Mouse (Mus musculus): ENCODE measurements around the gene Cdadc1. TPM values are rescaled to one million over a fixed set of nuclear protein-coding genes. Genes with fewer than 3 reads are reported as not detected.
A peak's percentile ranks its signal among the peaks of the same experiment; 100 is the strongest.
"Not testable (repeated sequence)": the region's sequence is repeated elsewhere in the genome, so short reads cannot be mapped to it uniquely, and the experiment has no call there.

Cdadc1 gene
- polyA plus RNA-seq, 1 experiment from 2014 or later: 34.1 TPM

GRCm38 (mm10) chr14:59629308-59629707 is 31.5 kb upstream of the Cdadc1 start:
- ATAC-seq (ENCODE audit: insufficient number of reproducible peaks, insufficient read depth, low FRiP score, low TSS enrichment): no peak
- no peak overlapping the region for H3K9ac ChIP-seq
- no peaks in the 10 kb centered on the region for H3K9me3 ChIP-seq
- WGBS: 88% methylated on average over 15 of the region's 15 CpGs
- peaks cover 24% of the 10 kb centered on the region for H3K4me1 ChIP-seq
- peaks cover 9% of the 10 kb centered on the region for H3K36me3 ChIP-seq
- H3K4me2 ChIP-seq (replicated peaks): no peak overlapping the region
- H3K27me3 ChIP-seq: peaks cover 23% of the 10 kb centered on the region
- no peak overlapping the region for H3K4me3 ChIP-seq
- H3K27ac ChIP-seq: no peak overlapping the region

- Histone ChIP-seq H3K27ac (0 out of 2 replicates have a peak overlapping the region, but pooled peaks have one; percentile 11), H3K4me1 (peaks cover 24% of the 10 kb centered on the region), H3K27me3 (peaks cover 23% of the 10 kb centered on the region), H3K9ac (peak overlapping the region; percentile 85), H3K36me3 (peaks cover 9% of the 10 kb centered on the region), H3K9me3 (no peaks in the 10 kb centered on the region), H3K4me3 (peak overlapping the region; percentile 67), H3K4me2 (replicated peaks) (peak overlapping the region; percentile 85)
- whole genome bisulfite sequencing: 23% methylated on average over 7 of the region's 7 CpGs
- peak; percentile 44; the same call in 1 of the 2 replicates for ATAC-seq (ENCODE audit: insufficient number of reproducible peaks, insufficient read depth, low FRiP score, low TSS enrichment)
Measured at GRCm38 (mm10) chr14:59627823-59628222, 30.1 kb upstream of the Cdadc1 start.

- H3K27ac ChIP-seq: peak overlapping the region; percentile 75
- peaks cover 24% of the 10 kb centered on the region for H3K4me1 ChIP-seq
- peak overlapping the region; percentile 85 for H3K9ac ChIP-seq
- 13% methylated on average over 9 of the region's 9 CpGs for WGBS
- peaks cover 23% of the 10 kb centered on the region for H3K27me3 ChIP-seq
- H3K36me3 ChIP-seq: peaks cover 9% of the 10 kb centered on the region
- H3K4me2 ChIP-seq (replicated peaks): peak overlapping the region; percentile 85
- no peaks in the 10 kb centered on the region for H3K9me3 ChIP-seq
- ATAC-seq (ENCODE audit: insufficient number of reproducible peaks, insufficient read depth, low FRiP score, low TSS enrichment): no peak
- H3K4me3 ChIP-seq: peak overlapping the region; percentile 67
Measured at GRCm38 (mm10) chr14:59627142-59627680, 29.5 kb upstream of the Cdadc1 start.

DNA sequence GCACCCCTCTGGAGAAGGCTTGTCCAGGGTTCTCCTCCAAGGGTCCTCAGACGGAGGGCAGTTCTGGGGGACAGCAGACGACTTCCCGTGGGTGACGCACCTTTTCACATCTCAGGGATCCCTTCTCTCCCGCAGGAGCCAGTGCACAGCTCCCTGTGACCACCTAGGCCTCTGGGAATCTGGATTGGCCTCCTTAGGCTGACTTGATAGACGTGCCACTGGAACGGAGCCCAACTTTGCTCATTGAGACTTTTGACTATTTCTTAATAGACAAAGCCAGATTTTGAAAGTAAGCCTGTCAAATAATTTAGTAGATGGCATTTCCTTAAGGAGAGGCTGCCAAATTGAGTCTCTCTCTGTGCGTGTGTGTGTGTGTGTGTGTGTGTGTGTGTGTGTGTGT is 29.0 kb upstream of the Cdadc1 start:
- Histone ChIP-seq H3K9me3 (no peaks in the 10 kb centered on the region), H3K4me1 (peaks cover 24% of the 10 kb centered on the region), H3K9ac (peak overlapping the region; percentile 85), H3K4me2 (replicated peaks) (peak overlapping the region; percentile 85), H3K27me3 (peaks cover 23% of the 10 kb centered on the region), H3K27ac (peak overlapping the region; percentile 75), H3K4me3 (peak overlapping the region; percentile 67), H3K36me3 (peaks cover 9% of the 10 kb centered on the region)
- ATAC-seq (ENCODE audit: insufficient number of reproducible peaks, insufficient read depth, low FRiP score, low TSS enrichment): no peak
- 16% methylated on average over 8 of the region's 8 CpGs for WGBS

DNA sequence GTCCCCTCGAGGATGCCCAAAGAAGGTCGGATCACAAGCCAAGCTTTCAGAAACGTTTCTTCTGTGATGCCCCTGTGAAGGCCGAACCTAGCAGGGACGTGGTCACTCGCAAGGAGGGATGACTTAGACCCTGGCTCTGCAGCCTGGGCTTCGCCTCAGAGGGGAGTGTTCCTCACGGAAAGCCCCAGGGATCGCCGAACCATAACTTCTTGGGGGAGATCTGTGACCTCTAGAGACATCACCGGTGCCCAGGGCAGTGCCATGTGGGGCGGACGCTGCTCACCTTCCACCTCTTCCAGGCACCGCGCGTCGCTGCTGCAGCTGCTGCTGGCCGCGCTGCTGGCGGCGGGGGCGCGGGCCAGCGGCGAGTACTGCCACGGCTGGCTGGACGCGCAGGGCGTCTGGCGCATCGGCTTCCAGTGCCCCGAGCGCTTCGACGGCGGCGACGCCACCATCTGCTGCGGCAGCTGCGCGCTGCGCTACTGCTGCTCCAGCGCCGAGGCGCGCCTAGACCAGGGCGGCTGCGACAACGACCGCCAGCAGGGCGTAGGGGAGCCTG is 28.1 kb upstream of the Cdadc1 start:
- H3K9me3 ChIP-seq: no peaks in the 10 kb centered on the region
- WGBS: under 1% methylated on average over 51 of the region's 51 CpGs
- H3K4me2 ChIP-seq (replicated peaks): peak overlapping the region; percentile 85
- peaks cover 23% of the 10 kb centered on the region for H3K27me3 ChIP-seq
- H3K9ac ChIP-seq: peak overlapping the region; percentile 85
- peaks cover 24% of the 10 kb centered on the region for H3K4me1 ChIP-seq
- H3K4me3 ChIP-seq: peak overlapping the region; percentile 67
- H3K27ac ChIP-seq: peak overlapping the region; percentile 86
- H3K36me3 ChIP-seq: peaks cover 9% of the 10 kb centered on the region
- no peak for ATAC-seq (ENCODE audit: insufficient number of reproducible peaks, insufficient read depth, low FRiP score, low TSS enrichment)

- peak within 1 kb of the TSS; percentile 67 for H3K4me3 ChIP-seq
- H3K27ac ChIP-seq: peak within 1 kb of the TSS; percentile 86
- peaks cover 24% of the 10 kb centered on the region for H3K4me1 ChIP-seq
- H3K27me3 ChIP-seq: peaks cover 23% of the 10 kb centered on the region
- peak within 1 kb of the TSS; percentile 85 for H3K9ac ChIP-seq
- no peaks in the 10 kb centered on the region for H3K9me3 ChIP-seq
- peaks cover 9% of the 10 kb centered on the region for H3K36me3 ChIP-seq
- peak within 1 kb of the TSS; percentile 85 for H3K4me2 ChIP-seq (replicated peaks)
- peak; percentile 73 for ATAC-seq (ENCODE audit: insufficient number of reproducible peaks, insufficient read depth, low FRiP score, low TSS enrichment)
- WGBS: under 1% methylated on average over 65 of the region's 65 CpGs
Measured at GRCm38 (mm10) chr14:59625158-59625805, 27.5 kb upstream of the Cdadc1 start, which contains the start of gene Shisa2. Gene Shisa2, plus strand, starts transcription at chr14:59625308.

- no peaks in the 10 kb centered on the region for H3K36me3 ChIP-seq
- peaks cover 18% of the 10 kb centered on the region for H3K4me1 ChIP-seq
- 24% methylated on average over 9 of the region's 9 CpGs for WGBS
- H3K9me3 ChIP-seq: no peaks in the 10 kb centered on the region
- H3K4me2 ChIP-seq (replicated peaks): peak overlapping the region; percentile 85
- no peak overlapping the region; the same call in 1 of the 2 replicates for H3K4me3 ChIP-seq
- no peak overlapping the region for H3K27ac ChIP-seq
- no peak for ATAC-seq (ENCODE audit: insufficient number of reproducible peaks, insufficient read depth, low FRiP score, low TSS enrichment)
- no peak overlapping the region for H3K9ac ChIP-seq
- peaks cover 21% of the 10 kb centered on the region for H3K27me3 ChIP-seq
Measured at GRCm38 (mm10) chr14:59624326-59624885, 26.6 kb upstream of the Cdadc1 start.

GRCm38 (mm10) chr14:59616802-59617201 is 19.0 kb upstream of the Cdadc1 start:
- Histone ChIP-seq H3K9ac (no peak overlapping the region), H3K36me3 (no peaks in the 10 kb centered on the region), H3K4me3 (no peak overlapping the region), H3K4me1 (no peaks in the 10 kb centered on the region), H3K27ac (no peak overlapping the region), H3K27me3 (no peaks in the 10 kb centered on the region), H3K9me3 (no peaks in the 10 kb centered on the region), H3K4me2 (replicated peaks) (no peak overlapping the region)
- no peak for ATAC-seq (ENCODE audit: insufficient number of reproducible peaks, insufficient read depth, low FRiP score, low TSS enrichment)
- WGBS: 53% methylated on average over 7 of the region's 7 CpGs

DNA sequence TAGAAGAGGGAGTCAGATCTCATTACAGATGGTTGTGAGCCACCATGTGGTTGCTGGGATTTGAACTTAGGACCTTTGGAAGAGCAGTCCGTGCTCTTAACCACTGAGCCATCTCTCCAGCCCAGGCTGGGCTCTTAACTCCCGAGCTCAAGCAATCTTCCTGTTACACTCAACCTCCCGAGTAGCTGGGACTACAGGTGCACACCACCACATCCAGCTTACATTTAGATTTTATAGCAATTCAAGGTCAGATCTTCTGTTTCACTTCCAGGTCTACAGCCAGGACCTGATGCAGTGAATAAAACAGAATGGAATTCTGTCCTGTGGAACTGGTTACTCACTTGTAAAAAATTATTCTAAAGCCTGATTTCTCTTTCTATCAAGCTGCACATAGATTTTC is 16.4 kb upstream of the Cdadc1 start:
- not testable (repeated sequence) for H3K27me3 ChIP-seq
- WGBS: 73% methylated on average over 3 of the region's 3 CpGs

DNA sequence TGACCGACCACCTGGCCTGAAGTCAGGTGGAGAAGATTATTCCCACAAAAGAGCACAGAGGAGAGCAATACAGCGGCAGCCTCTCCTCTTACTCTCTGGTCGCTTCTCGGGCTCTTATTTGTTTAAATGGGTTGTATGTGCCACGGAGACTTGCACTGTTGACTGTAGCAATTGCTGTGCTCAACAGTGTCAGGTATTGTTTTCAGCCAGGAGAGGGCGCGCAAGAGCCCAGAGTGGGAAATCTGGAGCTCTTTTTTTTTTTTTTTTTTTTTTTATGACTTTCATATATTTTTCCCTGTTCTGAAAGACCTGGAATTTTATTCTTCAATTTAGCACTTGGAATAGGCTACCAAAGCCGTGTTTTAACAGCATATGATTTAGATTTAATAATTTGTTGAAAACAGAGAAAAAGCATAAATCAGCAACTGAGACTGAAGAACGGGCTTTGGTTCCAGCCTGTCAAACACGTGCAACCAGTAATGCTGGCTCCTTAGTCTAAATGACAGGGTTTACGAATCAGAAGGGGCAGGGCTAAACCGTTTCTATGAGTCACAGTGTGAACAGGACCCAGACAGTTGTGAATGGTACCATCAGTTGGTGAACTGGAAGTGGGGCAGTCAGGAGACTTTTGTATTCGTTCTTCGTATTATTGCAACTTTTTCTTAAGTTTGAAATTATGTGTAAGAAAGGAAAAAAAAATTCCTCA is 15.3 kb upstream of the Cdadc1 start:
- Histone ChIP-seq H3K27me3 (no peaks in the 10 kb centered on the region), H3K9ac (no peak overlapping the region), H3K36me3 (no peaks in the 10 kb centered on the region), H3K9me3 (no peaks in the 10 kb centered on the region), H3K4me2 (replicated peaks) (no peak overlapping the region), H3K27ac (no peak overlapping the region), H3K4me1 (no peaks in the 10 kb centered on the region), H3K4me3 (no peak overlapping the region)
- no peak for ATAC-seq (ENCODE audit: insufficient number of reproducible peaks, insufficient read depth, low FRiP score, low TSS enrichment)
- 50% methylated on average over 14 of the region's 14 CpGs for WGBS

More for the DNA sequence above, 16.4 kb upstream of the Cdadc1 start:
- H3K4me1 ChIP-seq; H3K9me3 ChIP-seq; H3K4me2 ChIP-seq (replicated peaks); H3K9ac ChIP-seq; H3K4me3 ChIP-seq; H3K36me3 ChIP-seq; ATAC-seq (ENCODE audit: insufficient number of reproducible peaks, insufficient read depth, low FRiP score, low TSS enrichment); H3K27ac ChIP-seq: not testable (repeated sequence)

- Histone ChIP-seq H3K4me1 (no peaks in the 10 kb centered on the region), H3K9ac (no peak overlapping the region), H3K27ac (no peak overlapping the region), H3K27me3 (no peaks in the 10 kb centered on the region), H3K9me3 (no peaks in the 10 kb centered on the region), H3K4me3 (no peak overlapping the region), H3K4me2 (replicated peaks) (no peak overlapping the region), H3K36me3 (no peaks in the 10 kb centered on the region)
- ATAC-seq (ENCODE audit: insufficient number of reproducible peaks, insufficient read depth, low FRiP score, low TSS enrichment): no peak
- WGBS: 33% methylated on average over 3 of the region's 3 CpGs
Measured at GRCm38 (mm10) chr14:59607021-59607420, 9.3 kb upstream of the Cdadc1 start.
